Mouse (Mus musculus): ENCODE measurements at regions not wholly inside any gene's neighbourhood (a gene's known extent, or its start where the extent isn't known, plus 50 kb on each side); places are given as distances from the start of the nearest gene placed in this dataset.

DNA sequence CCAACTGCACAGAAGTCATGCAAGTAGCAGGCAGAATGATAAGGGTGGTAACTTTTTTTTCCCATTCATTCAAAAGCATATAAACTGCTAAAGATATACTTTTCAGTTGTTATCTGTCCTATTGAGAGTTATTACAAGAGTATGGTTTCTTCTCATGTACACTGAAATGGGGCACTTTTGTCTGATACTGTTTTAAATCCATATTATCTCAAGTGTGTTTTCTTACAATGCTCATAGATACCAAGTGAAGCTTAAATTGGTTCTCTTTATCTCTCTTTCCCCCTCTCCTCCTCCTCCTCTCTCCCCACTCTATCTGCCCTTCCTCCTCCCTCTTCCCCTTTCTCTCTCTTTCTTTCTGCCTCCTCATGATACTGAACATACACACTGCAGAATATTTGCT lies 584.8 kb upstream of the C030005K15Rik start:
- no peak for DNase-seq

- no peak for DNase-seq
Measured at GRCm38 (mm10) chr10:98318416-98318815, 591.9 kb upstream of the C030005K15Rik start.

DNA sequence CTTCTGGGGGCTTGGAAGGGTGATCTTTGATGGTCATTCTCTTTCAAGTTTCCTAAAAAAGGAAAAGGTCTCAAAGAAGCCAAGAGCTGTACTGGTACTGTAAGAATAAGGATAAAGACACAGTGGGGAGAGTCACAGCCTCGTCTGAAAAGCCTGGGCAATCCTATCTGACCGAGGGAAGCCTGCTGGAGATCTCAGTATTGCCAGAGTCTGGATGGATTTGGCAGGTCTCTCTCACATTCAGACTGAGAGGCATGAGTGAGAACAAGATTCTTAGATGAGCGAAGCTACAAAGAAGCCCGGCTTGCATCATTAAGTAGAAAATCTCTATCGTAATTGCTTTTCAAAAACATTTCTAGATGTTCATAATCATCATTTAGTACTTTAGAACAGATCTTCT lies 590.4 kb upstream of the Atp2b1 start:
- DNase-seq: no peak

- no peak for DNase-seq
Measured at GRCm38 (mm10) chr10:98324591-98324990, 589.6 kb upstream of the Atp2b1 start.

DNA sequence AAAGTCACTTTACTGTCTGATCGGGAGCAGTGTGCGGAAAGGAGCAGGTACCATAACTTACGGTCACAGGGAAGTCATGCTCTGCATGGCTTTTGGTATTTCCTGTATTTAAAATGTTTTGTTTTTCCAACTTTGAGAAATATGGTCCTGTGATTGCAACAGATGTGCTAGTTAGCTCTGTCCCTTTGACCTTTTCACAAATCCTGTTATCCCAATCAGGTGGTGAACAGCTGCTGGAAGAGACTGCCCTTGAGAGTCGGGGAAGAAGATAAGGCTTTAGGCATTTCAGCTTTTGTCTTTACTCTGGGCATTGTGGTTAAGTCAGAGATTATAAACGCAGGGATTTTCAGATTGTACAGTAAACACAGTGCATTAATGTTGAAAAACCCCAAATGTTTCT lies 588.5 kb upstream of the Atp2b1 start:
- DNase-seq: no peak

DNA sequence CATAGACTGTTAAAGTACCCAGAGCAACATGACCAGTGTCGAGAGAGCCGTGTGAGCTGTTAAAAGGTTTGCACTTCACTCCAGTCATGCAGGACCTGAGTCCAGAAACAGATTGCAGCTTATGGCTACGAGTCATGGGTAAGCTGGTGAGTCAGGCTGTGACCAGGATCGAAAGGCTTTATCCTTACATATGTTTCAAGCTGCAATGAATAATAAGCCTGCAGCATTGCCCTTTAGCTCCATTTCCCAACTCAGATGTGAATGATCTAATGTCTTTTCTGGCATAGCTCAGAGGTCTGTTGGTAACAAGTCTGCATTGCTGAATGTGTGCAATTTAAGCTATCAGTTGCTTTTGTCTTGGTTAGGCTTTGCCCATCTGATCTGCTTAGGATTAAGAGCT lies 581.5 kb upstream of the Atp2b1 start:
- DNase-seq: no peak

GRCm38 (mm10) chr10:98333411-98334067 lies 580.7 kb upstream of the Atp2b1 start:
- peak; percentile 22 to 28 for DNase-seq

DNA sequence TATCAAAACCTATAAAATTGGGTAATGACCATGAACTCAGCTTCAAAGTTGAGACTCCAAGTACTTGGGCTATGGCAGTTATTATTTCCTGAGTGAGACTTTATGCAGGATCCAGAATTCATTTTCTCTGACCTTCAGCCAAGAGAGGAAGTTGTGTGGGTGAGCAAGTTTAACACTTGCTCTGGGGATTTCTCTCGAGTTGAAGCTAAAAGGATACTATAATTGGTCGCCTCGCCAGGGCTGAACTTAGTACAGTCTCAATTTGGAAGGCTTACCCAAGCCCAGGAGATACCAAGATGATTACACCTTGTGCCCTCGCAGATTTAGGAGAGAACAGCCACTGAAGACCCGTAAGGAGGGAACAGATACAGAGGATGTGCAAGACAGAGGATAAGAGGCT lies 570.4 kb upstream of the Atp2b1 start:
- no peak for DNase-seq

DNA sequence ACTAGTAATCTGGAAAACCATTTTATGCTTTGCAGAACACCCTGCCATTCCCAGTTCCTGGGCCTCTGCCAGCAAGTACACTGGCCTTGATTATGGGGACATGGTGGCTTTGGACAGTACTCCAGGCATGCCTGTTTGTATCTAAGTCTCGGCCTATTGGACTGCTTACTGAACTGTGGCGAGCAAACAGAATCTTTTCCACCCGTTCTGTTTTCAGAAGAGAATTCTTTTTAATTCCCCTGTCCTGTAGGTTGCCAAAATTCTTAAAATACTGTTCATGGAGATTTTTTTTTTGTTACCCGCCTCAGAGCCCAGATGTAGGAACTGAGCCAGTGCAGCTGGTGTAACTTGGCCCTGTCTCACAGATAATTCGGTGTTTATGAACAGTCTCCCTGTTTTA lies 564.7 kb upstream of the Atp2b1 start:
- peak; percentile 37 to 62 for DNase-seq

DNA sequence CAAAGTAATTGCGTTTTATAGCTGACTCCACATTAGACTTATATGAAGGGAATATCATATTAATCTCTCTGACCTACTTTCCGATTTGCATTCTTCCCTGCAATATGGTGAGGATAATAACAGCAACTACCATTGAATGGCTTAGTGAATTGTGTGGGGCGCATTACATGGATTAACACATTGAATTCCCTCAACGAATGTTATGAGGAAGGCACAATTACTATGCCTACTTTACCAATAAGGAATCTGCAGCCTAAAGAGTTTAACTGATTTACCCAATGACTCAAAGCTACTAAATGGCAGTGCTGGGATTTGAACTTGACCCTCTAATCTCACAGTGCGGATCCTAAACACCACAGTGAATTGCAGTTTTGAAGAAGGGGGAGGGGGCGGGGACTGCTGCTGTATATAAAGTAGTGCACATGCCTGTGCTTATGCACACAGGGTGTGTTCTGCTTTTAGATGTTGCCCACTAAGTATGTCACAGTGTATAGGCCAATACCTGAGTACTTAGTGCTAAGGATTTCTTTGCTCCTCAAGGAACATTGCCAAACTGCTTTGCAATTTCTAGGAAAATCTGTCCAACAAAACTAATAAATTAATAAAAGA lies 563.8 kb upstream of the Atp2b1 start:
- DNase-seq: no peak

- DNase-seq: no peak
Measured at GRCm38 (mm10) chr10:98352061-98352460, 562.1 kb upstream of the Atp2b1 start.

DNA sequence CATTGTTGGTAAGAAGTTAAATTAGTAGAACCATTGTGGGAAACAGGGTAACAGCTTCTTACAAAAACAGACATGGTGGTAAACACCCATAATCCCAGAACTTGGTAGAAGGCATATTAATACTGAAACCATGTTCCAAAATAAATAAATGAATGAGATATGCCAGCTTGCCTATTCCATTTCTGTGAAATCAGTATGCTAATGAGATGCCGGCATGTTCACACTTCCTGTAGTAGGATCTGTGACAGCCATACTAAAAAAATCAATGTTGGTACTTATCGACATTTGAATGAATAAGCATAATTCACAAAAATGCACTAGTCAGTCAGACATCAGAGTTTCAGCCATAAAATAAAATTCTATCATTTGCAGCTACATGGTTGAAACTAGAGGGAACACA lies 559.7 kb upstream of the Atp2b1 start:
- no peak for DNase-seq

DNA sequence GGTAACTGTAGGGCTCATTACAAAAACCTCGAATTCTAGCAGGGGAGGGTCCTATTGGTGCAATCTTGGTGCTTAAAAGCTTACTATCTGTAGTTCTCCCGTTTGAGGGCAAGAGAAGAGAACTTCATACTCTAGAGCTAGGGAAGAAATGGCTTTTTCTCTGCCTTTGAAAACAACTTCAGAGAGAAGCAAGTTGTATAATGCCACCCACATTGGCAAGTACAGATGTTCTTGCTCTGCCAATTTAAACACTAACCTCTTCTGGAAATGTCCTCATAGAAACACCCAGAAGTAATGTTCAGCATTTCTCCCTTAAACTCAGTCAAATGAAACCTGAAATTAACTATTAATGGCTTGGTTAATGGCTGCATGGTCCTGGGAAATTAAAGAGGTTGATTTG lies 549.6 kb upstream of the Atp2b1 start:
- no peak for DNase-seq

- no peak for DNase-seq
Measured at GRCm38 (mm10) chr10:98372561-98372960, 541.6 kb upstream of the Atp2b1 start.

DNA sequence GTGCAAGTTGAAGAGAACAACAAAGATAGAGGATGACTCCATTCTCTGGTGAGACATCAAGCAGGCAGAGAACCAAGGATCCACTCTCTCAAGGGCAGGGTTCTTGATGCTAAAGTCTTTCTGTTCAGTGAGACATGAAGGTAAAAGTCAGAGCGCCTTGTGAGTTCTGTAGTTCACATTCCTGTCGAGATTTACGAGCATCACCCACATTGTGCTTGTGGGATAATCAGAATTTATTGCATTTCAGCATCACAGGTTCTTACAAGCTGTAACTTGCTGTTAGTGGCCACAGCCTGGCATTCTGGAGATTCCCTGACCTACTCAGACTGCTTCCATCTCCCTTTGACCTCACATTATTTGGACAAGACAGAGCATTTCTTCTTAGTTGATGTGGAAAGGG lies 540.9 kb upstream of the Atp2b1 start:
- DNase-seq: no peak

- no peak for DNase-seq
Measured at GRCm38 (mm10) chr10:98374684-98375083, 539.5 kb upstream of the Atp2b1 start.

- DNase-seq: no peak
Measured at GRCm38 (mm10) chr10:98388543-98388942, 525.7 kb upstream of the Atp2b1 start.

DNA sequence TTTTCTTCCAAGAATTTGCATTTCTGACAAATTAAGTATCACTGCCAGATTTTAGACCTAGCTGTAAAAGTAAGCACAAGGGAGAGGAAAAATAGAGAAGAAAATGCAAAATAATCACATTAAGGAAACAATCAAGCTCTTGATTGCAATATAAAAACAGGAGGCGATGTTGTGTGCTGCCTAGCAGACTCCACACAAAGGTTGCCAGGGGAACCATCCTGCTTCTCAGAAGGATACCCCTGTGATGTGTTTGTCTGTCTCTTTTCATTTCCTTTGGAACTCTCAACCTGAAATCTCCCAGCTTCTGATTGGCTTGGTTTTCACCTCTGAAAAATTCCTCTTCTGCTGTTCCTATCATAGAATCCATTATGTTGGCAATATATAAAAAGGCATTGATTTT lies 514.3 kb upstream of the Atp2b1 start:
- no peak for DNase-seq

DNA sequence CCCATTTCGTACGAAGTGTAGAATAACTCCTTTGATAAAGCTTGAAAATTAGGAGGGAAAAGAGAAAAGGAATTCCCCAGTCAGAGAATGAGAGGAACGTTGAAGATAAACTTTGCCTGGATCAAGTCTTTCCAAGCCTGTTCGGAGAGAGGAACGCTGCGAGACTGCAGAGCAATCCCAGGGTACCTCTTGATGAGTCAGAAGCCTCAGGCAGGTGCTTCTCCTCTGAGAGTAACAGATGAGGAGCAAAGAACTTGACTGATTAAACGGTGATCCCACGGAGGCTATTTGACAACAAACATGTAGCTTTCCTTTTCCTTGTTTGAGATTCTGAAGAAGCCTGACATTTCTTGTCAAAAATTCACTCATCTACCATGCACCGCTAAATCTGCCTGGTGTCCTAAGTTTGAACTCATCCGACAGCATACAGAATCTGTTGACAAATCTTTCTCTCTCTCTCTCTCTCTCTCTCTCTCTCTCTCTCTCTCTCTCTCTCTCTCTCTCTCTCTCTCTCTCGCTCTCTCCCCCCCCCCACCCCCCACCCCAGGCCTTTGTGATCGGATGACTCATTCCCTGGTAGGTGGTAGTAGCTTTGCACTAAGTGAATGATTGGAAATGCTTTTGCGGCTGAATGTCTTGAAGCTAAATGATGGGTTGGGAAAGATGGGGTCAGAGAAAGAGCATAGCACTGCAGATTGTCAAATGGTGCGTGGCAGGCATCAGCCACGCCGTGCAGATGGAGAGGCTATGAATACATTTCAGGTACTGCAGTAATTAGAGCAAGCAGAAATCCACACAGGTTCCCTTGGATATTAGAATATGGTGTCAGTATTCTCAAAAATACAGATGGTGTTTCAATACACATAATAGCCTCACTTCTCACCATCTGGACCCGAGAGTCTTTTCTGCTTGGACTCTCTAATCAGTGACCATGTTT lies 496.1 kb upstream of the Atp2b1 start:
- DNase-seq: no peak

- no peak for DNase-seq
Measured at GRCm38 (mm10) chr10:98424450-98424849, 489.8 kb upstream of the Atp2b1 start.

DNA sequence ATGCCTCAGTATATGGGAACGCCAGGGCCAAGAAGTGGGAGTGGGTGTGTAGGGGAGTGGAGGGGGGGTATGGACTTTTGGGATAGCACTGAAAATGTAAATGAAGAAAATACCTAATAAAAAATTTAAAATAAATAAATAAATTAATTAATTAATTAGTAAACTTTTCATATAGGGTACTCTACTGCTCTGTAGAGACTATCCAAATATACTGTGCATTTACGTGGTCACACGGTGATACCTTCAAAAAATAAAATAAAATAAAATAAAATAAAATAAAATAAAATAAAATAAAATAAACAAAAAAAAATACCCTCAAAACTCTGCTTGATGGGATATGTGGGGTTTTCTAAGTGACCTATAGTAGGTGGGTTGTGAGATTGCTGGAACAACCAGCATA lies 479.2 kb upstream of the Atp2b1 start:
- no peak for DNase-seq

DNA sequence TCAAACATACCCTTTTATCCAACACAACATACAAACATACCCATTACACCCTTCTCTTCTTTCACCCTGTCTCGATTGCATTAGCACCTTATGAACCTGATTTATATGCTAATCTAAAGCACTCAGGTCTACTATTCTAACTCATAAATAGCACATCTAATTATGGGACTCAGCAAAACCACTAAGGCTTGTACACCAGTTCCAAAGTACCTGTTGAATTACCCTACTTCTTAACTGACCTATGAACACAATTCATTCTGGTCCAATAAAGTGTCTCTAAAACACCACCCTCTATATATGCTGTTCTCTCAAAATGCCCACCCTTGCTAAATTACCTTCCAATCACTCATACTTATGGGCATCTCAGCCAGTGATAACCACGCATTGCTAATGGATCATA lies 452.7 kb upstream of the Atp2b1 start:
- no peak for DNase-seq

DNA sequence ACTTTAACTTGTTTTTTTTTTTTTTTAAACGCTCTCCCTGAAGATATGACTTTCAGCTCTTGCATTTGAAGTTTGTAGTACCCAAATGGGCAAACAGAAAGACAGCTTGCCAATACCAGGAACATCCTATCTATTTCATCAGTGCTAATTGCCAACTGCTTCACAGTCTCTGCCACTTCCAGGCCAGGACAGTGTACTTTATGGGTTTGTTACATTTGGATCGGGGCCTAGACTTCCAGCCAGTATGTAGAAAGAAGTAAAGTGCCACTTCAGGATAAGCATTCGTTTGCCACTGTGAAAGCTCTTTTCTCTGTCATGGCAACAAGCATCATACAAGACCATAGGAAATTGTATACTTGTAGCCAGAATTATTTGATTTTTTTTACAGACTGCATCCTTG lies 439.6 kb upstream of the Atp2b1 start:
- peak in 1 of 2 experiments; percentile 11 for DNase-seq
